Mouse (Mus musculus): ENCODE data around the gene Mrpl54.

GRCm38 (mm10) chr10:81285694-81286450 lies 19.1 kb upstream of the Mrpl54 start:
- TF ChIP-seq POLR2A (IDR thresholded peaks at IDR 0.05; ENCODE audit: insufficient read depth, low read depth, low read length) (no peak), CTCF (IDR thresholded peaks at IDR 0.05; ENCODE audit: insufficient read depth, low read depth, low read length) (no peak)

Measured in olfactory bulb, adult 2 months (tissue).